ENCODE assay signal across 10 mouse cellular contexts in genomic region chr3:108850506-108850905, GRCm38 (mm10). TPM values are rescaled to one million over a fixed set of nuclear protein-coding genes. Genes with fewer than 3 reads are reported as not detected.
A peak's percentile ranks its signal among the peaks of the same experiment; 100 is the strongest.
DNase-seq lines count a peak whose midpoint lies in the region; ATAC-seq and TF ChIP-seq lines count a peak whose summit lies in the region.
"Had no signal": no experiment of that assay in that cellular context is flagged by ENCODE, and none has a peak within 500 bp of the region (broad histone marks: within the 10 kb centered on the region; RNA-seq: fewer than 3 reads in every experiment).

No protein-coding gene starts in this region.

- DNase-seq in kidney, postnatal 10 days = peak; percentile 78
- DNase-seq in CD4-positive, CD25-positive, alpha-beta regulatory T cell, adult 2 months (ENCODE audit: low read depth, low spot score) = peak; percentile 46
- peak; percentile 28 for DNase-seq in Patski (ENCODE audit: low read depth, low spot score)
- DNase-seq in lung, postnatal 10 days = peak; percentile 64
- no peak for DNase-seq in layer of hippocampus, adult 18-20 months (ENCODE audit: low spot score in 2 of 2)
- DNase-seq in left cerebral cortex, adult 18-20 months (ENCODE audit: low spot score in 2 of 2) = no peak
- DNase-seq in cerebellum, adult 11-12 months = no peak

- no peaks in the 10 kb centered on the region for H3K27me3 ChIP-seq in kidney, embryonic 16.5 days (ENCODE audit: insufficient read depth, low read length)
- H3K27me3 ChIP-seq in Patski = no peaks in the 10 kb centered on the region
- H3K27me3 ChIP-seq: liver, embryonic 15.5 days had no signal

- no peak for ATAC-seq in kidney, embryonic 16.5 days (ENCODE audit: low FRiP score, low TSS enrichment)
- no peak for ATAC-seq in Patski

- H3K4me3 ChIP-seq in kidney, embryonic 16.5 days (ENCODE audit: low read length) = no peak overlapping the region
- H3K4me3 ChIP-seq: heart, adult 2 months; liver, embryonic 15.5 days had no signal

- 57% methylated on average over 3 of the region's 3 CpGs for WGBS in kidney, embryonic 16.5 days

- no peaks in the 10 kb centered on the region for H3K36me3 ChIP-seq in kidney, embryonic 16.5 days (ENCODE audit: insufficient read depth, low read length)
- H3K36me3 ChIP-seq: liver, embryonic 15.5 days had no signal

- H3K4me1 ChIP-seq in kidney, embryonic 16.5 days (ENCODE audit: insufficient read depth, low read length) = no peaks in the 10 kb centered on the region

- H3K9ac ChIP-seq in kidney, embryonic 16.5 days (replicated peaks; ENCODE audit: low read length) = no peak overlapping the region
- H3K9ac ChIP-seq: liver, embryonic 15.5 days had no signal

- H3K27ac ChIP-seq in kidney, embryonic 16.5 days (ENCODE audit: low read length) = no peak overlapping the region
- H3K27ac ChIP-seq: heart, adult 2 months; liver, embryonic 15.5 days had no signal

- in situ Hi-C loops in Patski (cut with MboI; ENCODE audit: low pct_unique_long_range_greater_than_20kb) = loop anchor here (5.0 kb wide), 1 partner anchor 52 kb away; no protein-coding TSS in a partner anchor

- POLR2A ChIA-PET in Patski (lab: Charles Lee) = no interaction called here

- CTCF ChIA-PET in Patski (lab: Charles Lee) = no interaction called here

- no peak for TF ChIP-seq CTCF in Patski (IDR thresholded peaks at IDR 0.05)

- H3K9me3 ChIP-seq in kidney, embryonic 16.5 days (ENCODE audit: low read length) = no peaks in the 10 kb centered on the region
- H3K9me3 ChIP-seq: liver, embryonic 15.5 days had no signal

- no peak overlapping the region for H3K4me2 ChIP-seq in kidney, embryonic 16.5 days (replicated peaks; ENCODE audit: low read depth, low read length)
- H3K4me2 ChIP-seq: liver, embryonic 15.5 days had no signal

RNA-seq across cellular contexts. Expression of gene Stxbp3, which starts 10.2 kb away (rescaled TPM):
- 32.6 and 38.8 TPM in 2 replicates for polyA plus RNA-seq in kidney, embryonic 16.5 days (2015; fragmentation: Nextera tagmentation; extraction: Ambion mirVana)
- 60.3 TPM for polyA plus RNA-seq in Patski (2021)
- 10 to 100 TPM; 24.7 to 28.4 TPM for total RNA-seq in layer of hippocampus, adult 18-20 months (2021)
- 10 to 100 TPM; 19.3 to 19.9 TPM for total RNA-seq in left cerebral cortex, adult 18-20 months (2021)

RNA-seq across cellular contexts. Expression of gene Fndc7, which starts 39.3 kb away (rescaled TPM):
- polyA plus RNA-seq in kidney, embryonic 16.5 days (2015; fragmentation: Nextera tagmentation; extraction: Ambion mirVana) = 0.06 TPM in 1 of 2 replicates, not detected in the other
- 0.10 TPM for polyA plus RNA-seq in Patski (2021)
- under 1 TPM in 1 of 2 experiments, not detected in 1; 0.10 TPM for total RNA-seq in layer of hippocampus, adult 18-20 months (2021)
- total RNA-seq in left cerebral cortex, adult 18-20 months (2021) = under 1 TPM; 0.07 to 0.42 TPM

Comparison
In these comparisons a context has a peak if more than half of its experiments do, and no peak if none do; other contexts are left out.
1. DNase-seq: peak in kidney, postnatal 10 days (single experiment), CD4-positive, CD25-positive, alpha-beta regulatory T cell, adult 2 months (single experiment), Patski (single experiment) and lung, postnatal 10 days (single experiment); none in layer of hippocampus, adult 18-20 months (0 of 2), left cerebral cortex, adult 18-20 months (0 of 2) and cerebellum, adult 11-12 months (single experiment).